Mouse (Mus musculus) heart, postnatal 25 days (tissue): ENCODE measurements around the gene Sox4. TPM values are rescaled to one million over a fixed set of nuclear protein-coding genes. Genes with fewer than 3 reads are reported as not detected.

Experiments
- DNase-seq: peaks from one replicate; pipeline ENCODE4 v3.0.0; 2022; ENCODE audit warnings: low spot score
- intact Hi-C: fragments of 180-260 bp; cut with DNase I; formaldehyde crosslinking; loops from one replicate; pipeline ENCODE4 v1.15.1; 2025
- total RNA-seq, 2 experiments: library from RNA; stranded (reverse); gene quantifications; 2 replicates each; pipeline ENCODE4 v1.2.3; 2021

Gene Sox4
- total RNA-seq, 2 experiments from 2014 or later: 21.3 to 41.6 TPM

DNA sequence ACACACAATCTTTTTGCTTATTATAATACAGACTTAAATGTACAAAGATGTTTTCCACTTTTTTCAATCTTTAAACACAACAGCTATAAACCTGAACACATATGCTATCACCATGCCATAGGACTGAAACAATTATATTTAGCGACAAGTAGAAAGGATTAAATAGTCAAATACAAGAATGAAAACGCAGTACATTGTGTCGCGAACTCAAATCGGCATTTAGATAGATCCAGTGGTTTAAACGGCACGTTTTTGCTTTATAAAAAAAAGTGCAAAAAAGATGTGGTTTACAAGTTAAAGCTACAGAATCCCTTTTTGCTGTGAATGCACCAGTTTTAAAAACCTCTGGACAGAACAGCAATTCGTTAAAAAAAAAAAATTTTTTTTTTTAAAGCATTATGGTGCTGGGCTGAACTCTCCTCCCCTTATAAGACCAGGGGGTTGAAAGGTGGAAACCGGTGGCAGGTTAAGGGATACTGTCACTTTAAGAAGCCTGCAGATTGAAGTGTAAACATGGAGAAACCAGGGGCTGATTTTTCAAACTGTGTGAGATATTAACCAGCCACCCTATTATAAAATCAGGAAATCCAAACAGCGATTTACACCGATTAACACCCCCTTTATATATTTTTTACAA, 4.1 kb downstream of the Sox4 start:
- intact Hi-C loops: loop anchor here (2.0 kb wide), 1 partner anchor 17 kb away; no protein-coding TSS in a partner anchor
- DNase-seq: no peak

DNA sequence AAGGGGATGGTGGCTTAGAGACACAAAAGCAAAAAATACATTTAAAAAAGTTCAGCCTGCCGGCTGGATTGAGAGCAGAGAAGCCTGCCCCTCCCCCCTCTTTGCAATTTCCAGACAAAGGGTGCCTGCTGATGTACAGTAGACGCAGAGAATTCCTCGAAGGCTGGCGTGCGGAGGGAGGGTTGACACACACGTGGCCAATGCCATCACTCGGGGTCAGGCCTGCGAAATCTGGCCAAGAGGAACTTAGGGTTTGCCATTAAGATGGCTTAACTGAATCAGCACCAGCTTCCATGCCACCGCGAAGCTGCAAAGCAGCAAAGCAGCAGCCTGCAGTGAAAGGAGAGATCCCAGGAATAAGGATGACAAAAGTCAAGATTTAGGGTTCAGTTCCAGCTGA, 5.0 kb downstream of the Sox4 start:
- DNase-seq: no peak
- intact Hi-C loops: loop anchor here (2.0 kb wide), 1 partner anchor 16 kb away; no protein-coding TSS in a partner anchor

DNA sequence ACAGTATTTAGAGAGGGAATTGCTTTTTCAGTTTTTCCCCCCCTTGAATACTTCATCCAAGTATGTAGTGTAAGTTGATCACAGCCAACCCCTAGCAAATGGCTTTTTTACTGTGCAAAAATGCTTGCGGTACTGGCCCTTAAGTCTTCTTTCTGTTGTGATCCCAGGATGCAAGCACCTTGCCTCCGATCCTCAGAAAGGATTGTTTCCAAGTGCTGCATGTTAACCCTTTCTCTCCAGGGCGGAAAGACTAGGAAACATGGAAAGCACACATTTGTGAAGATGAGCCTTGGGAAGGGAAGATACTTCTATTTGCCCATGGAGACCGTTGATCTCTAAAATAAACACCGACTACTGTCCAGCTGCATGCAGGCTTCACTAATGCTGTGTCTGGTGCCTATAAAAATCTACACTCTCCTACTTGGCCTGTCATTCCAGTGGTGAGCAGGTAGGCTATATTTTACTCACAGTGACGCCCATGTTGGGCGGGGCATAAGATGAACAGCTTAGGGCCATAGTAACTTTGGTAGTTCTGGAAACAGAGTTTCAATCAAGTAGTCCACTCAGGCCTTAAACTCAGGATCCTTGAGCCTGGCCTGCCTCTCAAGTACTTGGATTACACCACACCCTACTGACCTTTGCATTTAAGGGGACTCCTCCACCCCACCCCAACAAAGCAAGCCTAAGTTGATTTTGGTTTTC, 5.6 kb downstream of the Sox4 start:
- intact Hi-C loops: loop anchor here (2.0 kb wide), 1 partner anchor 15 kb away; no protein-coding TSS in a partner anchor
- no peak for DNase-seq

- DNase-seq: no peak
- intact Hi-C loops: no loop called here
These were observed 6.9 kb downstream of the Sox4 start for GRCm38 (mm10) chr13:28946565-28947135.

- intact Hi-C loops: no loop called here
- DNase-seq: no peak
These were observed 7.8 kb downstream of the Sox4 start for GRCm38 (mm10) chr13:28945681-28946080.

GRCm38 (mm10) chr13:28942926-28943325, 10.6 kb downstream of the Sox4 start:
- intact Hi-C loops: no loop called here

DNA sequence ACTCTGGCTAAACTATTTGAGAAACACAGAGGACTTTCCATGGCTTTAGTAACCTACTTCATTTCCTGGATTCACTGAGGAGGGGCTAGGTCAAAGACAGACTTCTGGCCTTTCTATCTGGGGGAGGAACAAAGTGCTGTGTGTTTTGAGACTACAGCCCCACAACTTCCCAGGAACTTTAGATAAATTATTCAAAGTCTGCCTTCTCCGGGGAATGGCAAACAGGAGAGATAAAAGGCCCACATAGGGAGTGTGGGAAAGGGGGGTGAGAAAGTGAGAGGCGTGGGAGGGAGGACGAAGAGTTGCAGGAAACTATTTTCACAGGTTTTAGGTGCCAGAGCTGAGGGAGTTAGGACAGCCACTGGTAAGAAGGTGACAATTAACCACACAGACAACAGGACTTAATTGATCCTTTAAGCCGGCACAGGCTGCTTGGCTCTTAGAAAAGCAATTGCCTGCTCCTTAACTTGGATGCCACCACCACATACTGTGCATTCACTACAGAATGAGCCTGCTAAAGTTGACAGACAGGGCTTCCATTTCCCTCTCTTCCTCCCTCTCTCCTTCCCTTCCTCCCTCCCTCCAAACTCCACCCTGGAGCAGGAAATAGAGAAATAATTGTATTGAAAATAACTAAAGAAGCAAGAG, 11.4 kb downstream of the Sox4 start:
- DNase-seq: no peak
- intact Hi-C loops: no loop called here

More at GRCm38 (mm10) chr13:28942926-28943325, 10.6 kb downstream of the Sox4 start:
- DNase-seq: no peak

DNA sequence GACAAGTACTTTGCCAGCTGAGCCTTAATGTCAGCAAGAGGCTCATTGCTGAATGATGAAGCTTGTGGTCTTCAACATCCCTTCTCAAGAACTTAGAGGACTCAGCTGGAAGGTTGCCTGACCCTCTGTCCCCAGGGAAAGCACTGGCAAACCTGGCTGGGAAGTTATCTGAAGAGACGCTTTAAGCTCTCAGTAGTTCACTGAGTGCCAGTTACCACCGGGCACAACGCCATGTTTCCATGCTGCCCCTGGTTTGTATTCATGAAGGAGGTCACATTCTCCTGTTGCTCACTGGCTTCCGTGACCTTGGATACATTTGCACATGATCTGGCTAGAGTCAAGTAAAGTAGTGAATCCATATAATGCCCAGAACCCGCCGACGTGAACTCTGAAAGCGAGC, 20.1 kb downstream of the Sox4 start:
- DNase-seq: peak; percentile 47
- intact Hi-C loops: loop anchor here (1.0 to 2.0 kb wide), 2 partner anchors 15 to 513 kb away; no protein-coding TSS in a partner anchor

DNA sequence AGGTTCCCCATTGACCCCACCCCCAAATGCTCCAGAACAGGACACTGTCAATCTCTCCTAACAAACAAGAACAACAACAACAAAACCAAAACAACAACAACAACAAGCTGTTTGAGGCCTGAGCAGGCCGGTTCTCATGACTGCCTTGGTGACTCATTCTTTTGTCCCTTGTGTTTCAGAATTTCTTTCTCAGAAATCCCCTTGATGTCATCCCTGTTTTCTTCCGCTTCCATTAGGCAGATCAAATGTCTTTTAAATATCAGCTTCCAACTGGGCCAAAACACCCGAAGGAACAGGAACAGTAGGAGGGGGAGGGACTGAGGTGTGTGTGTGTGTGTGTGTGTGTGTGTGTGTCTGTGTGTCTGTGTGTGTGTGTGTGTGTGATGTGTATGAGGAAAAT, 21.7 kb downstream of the Sox4 start:
- DNase-seq: no peak
- intact Hi-C loops: loop anchor here (2.0 kb wide), 1 partner anchor 17 kb away; no protein-coding TSS in a partner anchor

GRCm38 (mm10) chr13:28931266-28931665, 22.2 kb downstream of the Sox4 start:
- intact Hi-C loops: no loop called here
- peak; percentile 20 for DNase-seq

DNA sequence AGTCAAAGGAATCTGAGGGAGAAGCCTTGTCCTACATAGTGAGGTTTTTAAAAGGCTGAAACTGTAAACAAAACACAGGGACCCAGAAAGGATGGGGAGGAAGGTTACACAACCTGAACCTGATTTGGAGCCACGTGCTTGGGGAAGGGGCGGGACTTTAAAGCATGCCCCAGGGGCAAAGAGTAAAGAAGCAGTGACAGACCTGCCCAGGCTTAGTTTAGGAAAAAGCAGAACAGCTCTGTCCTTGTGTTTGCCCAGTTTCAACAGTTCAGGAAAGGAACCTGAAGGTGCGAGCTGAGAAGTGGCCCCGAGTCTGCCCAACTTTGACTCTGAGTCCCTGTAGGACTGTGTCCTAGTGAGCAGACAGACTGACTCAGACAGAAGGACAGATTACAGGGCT, 23.1 kb downstream of the Sox4 start:
- DNase-seq: no peak
- intact Hi-C loops: no loop called here

GRCm38 (mm10) chr13:28929936-28930335, 23.6 kb downstream of the Sox4 start:
- no peak for DNase-seq
- intact Hi-C loops: no loop called here

DNA sequence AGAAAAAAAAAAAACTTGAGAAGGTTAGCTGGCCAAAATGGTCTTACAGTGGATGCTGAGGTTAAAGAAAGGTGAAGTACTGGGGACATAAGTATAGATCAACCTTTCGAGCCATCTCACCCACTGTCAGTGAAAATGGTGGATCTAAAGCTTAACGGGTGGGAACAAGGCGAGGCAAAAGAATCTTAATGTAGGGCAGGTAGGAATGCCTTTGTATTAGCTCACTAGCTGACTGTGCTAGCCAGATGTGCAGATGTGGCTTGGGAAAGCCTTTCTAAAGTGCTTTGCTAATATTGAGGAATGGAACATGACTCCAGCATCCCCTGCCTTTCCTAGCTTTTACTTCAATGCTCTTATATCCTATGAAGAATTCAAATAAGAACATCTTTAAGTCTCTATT, 30.4 kb downstream of the Sox4 start:
- intact Hi-C loops: no loop called here
- DNase-seq: no peak

DNA sequence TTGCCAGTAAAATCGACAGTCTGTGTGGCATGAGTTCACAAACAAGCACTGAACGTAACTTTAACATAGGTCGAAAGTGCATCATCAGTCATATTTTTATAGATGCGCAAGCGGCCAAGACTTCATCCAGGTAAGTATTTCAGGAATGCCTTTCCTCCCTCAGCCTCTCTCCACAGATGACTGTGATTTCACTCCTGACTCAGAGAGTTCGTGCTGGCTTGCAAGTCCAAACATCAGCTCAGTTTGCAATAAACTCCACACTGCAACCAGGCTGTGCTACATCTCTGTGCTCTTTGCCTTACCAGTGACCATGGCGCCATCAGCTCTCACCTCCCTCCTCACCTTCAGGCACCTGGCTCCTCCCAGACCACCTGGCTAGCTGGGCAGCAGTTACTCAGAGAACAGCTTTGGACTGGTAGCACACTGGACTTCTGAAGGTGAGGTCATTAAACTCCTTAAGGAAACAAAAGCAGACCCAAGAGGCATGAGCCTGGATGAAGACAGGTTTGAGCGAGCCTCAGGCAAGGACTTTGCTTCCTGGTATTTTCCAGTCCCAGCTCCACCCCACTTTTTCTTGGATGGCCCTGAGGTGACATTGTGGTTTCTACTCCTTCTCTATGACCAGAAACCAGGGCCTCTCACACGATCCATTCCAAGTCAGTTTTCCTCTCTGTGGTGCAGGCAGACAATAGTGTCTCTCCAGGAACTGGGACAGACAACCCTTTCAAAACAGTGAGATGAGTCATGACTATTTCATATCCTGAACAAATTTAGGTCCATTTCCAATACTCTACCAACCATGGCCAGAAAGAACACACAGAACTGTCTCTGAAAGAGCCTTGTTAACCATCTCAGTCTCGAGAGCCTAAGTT, 35.9 kb downstream of the Sox4 start:
- intact Hi-C loops: no loop called here
- no peak for DNase-seq

DNA sequence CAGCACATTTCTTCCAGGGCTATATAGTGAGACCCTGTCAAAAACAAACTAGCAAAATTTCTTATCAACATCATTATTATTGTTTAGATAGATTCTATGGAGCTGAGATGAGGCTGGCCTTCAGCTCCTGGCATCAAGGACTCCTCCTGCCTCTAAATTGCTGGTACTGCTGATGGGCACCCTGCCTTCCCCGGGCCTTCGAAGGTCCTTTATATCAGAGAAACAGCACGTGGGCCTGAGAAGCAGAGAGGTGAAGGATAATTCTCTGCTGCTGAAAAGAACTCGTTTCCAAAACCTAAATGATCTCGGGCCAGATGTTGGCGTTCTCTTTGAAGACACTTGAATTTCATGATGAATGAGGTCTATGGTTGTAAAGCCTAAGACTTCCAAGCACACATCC, 39.9 kb downstream of the Sox4 start:
- DNase-seq: no peak
- intact Hi-C loops: no loop called here

DNA sequence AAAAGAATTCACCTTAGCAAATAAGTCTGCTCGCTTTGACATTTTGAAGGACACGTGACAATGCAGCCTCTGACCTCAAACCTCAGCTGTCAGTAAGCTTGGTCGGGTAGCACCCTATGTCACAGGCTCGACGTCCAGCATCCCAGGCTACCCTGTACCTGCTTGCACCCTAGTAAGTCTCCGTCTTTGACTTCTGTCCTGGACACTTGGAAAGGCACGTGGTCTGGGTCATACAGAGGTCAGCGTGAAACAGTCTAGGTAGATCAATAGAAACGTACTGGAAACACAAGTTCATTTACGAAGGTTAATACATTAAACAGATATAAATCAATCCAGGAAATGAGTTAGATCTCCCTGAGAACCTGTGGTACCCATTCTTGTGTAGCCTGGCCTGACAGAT, 46.5 kb downstream of the Sox4 start:
- DNase-seq: no peak
- intact Hi-C loops: no loop called here
